Mouse (Mus musculus): ENCODE measurements around the gene Wars2. TPM values are rescaled to one million over a fixed set of nuclear protein-coding genes. Genes with fewer than 3 reads are reported as not detected.

Wars2 gene
- total RNA-seq, 1 experiment = 4.9 TPM

GRCm38 (mm10) chr3:99288302-99288701 lies 147.4 kb downstream of the Wars2 start:
- Histone ChIP-seq H3K9ac (ENCODE audit: insufficient read depth, low read depth, low read length, poor library complexity, severe bottlenecking) (no peak overlapping the region), H3K4me1 (ENCODE audit: control insufficient read depth in 2 of 2, insufficient read depth in 2 of 2, low read length in 2 of 2, poor library complexity in 1 of 2) (no peaks in the 10 kb centered on the region), H3K27ac (ENCODE audit: insufficient read depth, low read depth, low read length, poor library complexity, severe bottlenecking) (no peak overlapping the region), H3K36me3 (ENCODE audit: control insufficient read depth, insufficient read depth, low read length, poor library complexity, severe bottlenecking) (no peaks in the 10 kb centered on the region), H3K9me3 (ENCODE audit: control insufficient read depth, insufficient read depth, low read depth, low read length) (no peaks in the 10 kb centered on the region), H3K4me3 (ENCODE audit: insufficient read depth in 1 of 2, low read depth in 1 of 2, low read length in 2 of 2, poor library complexity in 1 of 2, severe bottlenecking in 1 of 2) (no peak overlapping the region)
- TF ChIP-seq ZC3H11A (IDR thresholded peaks at IDR 0.05; ENCODE audit: borderline replicate concordance, low read depth, low read length) (peak; percentile 36; the same call in 1 of the 2 replicates), HCFC1 (IDR thresholded peaks at IDR 0.05; ENCODE audit: borderline replicate concordance, insufficient read depth, low read length) (no peak), CHD2 (IDR thresholded peaks at IDR 0.05; ENCODE audit: low read depth, low read length) (no peak)
- DNase-seq (ENCODE audit: low read depth, low spot score) = peak; percentile 20
- in situ Hi-C loops (cut with MboI; ENCODE audit: low sequenced_read_pairs in 2 of 2, unreplicated experiment in 2 of 2) = no loop called here

Other genes starting within 250 kb of the Wars2 start
- not detected in 2 replicates for gene Hao2, start 247.8 kb upstream of the Wars2 start, total RNA-seq (2012; rRNA removed)
- 0.85 and 1.4 TPM in 2 replicates for gene Tbx15, start 99.3 kb downstream of the Wars2 start, total RNA-seq (2012; rRNA removed)

Data from ES-E14 (cell line).